Mouse (Mus musculus) retina, embryonic 14.5 days (tissue): Measurements from ENCODE around the gene Hat1.
A peak's percentile ranks its signal among the peaks of the same experiment; 100 is the strongest.

Experiments
- DNase-seq: peaks from one replicate; pipeline ENCODE4 v3.0.0-alpha.2; 2015; ENCODE audit warnings: low spot score

Gene Hat1

DNA sequence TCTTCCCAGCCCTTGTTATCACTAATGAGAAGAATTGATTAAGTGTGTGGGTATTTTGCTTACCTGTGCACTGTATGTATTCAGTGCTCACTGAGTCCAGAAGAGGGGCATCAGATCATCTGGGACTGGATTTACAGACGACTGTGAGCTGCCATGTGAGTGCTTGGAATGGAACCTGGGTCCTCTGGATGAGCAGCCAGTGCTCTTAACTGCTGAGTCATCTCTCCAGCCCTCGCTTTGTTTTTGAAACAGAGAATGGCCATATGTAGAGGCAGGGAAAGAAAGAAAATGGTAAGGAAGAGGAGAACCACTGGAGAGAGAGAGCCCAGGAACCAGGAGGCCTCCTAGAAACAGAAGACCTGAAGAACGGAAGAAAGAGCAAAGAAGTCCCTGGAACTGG is 73.8 kb downstream of the Hat1 start:
- DNase-seq = no peak

DNA sequence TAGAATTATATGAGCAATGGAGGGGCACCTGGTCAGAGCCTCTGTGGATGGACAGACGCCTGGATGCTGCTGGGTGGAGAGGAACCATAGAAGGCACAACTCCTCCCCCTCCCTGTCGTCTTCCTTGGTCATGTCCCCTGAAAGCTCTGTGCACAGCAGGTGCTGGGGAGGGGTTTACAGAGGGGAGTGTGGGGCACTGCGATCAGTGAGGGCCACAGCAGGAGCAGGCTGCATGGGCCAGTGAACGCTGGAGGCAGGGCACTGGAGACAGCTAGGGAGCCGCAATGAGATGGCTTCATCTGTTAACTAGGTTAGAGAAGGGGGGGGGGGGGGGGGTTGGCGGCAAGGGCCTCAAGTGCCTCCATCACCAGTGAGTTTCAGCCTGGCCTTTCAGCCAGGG is 77.3 kb downstream of the Hat1 start:
- peak; percentile 75 for DNase-seq

DNA sequence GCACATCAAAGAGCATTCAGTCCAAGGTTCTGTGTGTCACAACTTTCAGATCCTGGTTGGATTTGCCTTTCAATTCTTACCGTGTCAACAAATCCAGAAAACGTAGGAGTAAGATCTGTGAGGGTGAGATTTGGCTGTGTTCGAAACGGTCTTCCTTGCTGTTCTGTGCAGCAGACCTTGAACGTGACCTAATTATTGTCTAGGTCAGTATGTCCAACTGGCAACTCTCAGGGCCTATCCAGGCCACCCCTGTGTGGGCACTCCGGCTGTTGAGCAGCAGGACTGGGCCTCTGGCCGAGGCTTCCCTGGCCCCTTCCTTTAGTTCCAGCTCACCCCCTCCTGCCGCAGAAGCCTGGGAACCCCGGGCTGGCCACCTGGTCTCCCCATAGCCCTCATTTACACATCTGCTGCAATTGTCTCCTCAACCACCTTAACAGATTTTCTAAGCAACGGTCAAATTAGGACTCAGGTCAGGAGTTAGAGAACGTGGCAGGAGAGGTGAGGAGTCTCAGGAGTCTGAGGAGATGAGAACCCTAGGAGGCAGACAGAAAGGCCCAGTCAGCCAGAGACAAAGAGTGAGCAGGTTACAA is 78.2 kb downstream of the Hat1 start:
- DNase-seq = peak; percentile 76

DNA sequence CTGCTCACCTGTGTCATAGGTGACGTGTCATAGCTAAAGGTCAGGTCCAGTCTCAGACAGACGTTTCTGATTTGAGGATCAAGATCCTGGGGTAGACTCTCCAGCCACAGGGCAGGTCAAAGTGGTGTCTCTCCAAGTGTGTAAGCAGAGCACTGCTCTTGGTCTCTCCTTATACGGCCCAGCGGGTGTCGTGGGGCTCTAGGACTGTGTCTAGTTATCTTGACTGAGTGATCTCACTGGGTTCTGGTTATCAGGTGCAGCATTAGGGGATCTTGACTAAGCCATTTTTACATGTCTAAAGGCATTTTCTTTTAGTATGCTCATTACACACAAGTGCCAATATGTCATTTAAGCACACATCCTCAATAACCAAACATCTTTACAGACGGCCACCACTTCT is 82.3 kb downstream of the Hat1 start:
- no peak for DNase-seq

DNA sequence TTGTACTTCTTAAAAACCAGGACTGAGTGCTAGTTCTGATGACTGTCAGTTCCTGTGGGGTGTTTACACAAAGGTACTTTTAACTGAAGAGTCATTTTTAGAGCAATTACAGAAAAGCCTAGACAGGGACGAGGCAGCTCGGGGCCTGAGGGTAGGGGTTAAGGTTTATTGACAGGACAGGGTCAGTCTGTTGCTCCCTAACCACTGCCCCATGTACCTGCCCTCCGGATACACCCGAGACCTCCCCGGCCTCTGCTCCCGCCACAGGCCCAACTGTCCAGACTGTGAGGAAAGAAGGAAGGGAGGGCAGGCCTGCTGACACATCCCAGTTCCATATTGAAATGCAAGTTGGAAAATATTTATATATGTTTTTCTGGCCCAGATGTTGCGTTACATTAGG is 85.1 kb downstream of the Hat1 start:
- no peak for DNase-seq

DNA sequence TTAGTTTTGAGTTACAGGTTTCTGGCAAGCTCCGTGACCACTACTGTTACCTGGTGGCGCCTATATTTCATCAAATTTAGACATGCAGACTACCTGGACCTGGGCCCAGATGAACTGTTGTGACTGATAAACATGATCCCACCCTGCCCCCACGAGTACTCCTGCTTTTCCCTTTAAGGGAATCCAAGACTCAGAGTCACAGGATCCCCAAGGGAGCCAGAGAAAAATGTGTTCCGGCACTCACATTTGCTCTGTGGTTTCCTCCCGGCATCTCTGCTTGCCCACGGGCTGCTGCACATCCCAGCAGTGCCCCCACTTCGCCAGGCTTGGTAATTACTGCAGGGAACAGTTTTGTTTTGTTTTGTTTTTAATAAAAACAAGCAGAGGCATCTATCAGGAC is 85.6 kb downstream of the Hat1 start:
- DNase-seq = no peak

DNA sequence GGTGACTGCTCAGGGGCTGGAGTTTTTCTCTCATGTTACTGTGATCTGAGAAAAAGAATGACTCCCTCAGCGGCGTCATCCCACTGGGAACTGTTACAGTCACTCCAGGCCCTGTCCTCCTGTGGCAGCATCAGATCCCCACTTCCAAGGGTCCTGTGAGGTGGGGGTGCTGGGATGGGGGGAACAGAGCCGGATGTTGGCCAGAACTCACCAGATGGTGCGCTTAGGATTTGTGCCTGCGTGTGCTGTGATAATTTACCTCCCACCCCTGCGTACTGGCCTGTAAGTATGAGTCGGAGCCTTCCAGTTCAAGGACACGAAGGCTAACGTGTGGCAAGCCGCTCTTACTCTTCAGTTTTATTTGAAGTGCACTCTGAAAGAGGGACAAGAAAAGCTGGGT is 86.6 kb downstream of the Hat1 start:
- DNase-seq = no peak

DNA sequence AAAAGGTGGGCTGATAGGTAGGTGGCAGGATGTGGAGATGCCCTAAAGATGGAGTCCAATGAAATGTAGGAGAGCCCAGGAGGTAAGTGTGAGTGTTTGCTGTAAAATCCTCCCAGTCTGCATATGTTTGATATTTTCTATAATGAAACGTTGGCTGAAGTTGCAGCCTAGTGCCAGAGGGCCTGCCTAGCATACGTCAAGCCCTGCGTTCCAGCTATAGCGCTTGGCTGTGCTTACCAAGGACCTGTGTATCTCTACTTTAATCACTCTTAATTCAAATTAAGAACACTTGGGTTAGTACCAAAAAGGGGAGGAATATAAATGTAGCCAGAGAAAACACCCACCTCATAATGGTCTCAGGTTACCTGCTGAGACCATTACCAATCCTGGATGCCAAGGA is 87.0 kb downstream of the Hat1 start:
- no peak for DNase-seq

DNA sequence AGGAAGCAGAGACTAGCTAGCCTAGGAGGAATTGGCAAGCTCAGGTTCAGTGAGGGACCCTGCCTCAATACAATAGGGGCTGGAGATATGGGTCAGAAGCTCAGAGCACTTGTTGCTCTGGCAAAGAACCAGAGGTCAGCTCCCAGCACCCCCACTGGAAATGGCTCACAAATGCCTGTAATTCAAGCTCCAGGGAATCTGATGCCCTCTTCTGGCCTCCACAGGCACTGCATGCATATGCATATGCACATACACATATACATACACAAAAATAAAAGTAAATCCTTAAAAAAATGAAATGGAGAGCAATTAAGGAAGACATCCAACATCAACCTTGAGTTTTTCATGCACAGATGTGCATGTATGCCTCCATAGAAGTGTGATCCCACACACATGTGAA is 89.0 kb downstream of the Hat1 start:
- DNase-seq = no peak

DNA sequence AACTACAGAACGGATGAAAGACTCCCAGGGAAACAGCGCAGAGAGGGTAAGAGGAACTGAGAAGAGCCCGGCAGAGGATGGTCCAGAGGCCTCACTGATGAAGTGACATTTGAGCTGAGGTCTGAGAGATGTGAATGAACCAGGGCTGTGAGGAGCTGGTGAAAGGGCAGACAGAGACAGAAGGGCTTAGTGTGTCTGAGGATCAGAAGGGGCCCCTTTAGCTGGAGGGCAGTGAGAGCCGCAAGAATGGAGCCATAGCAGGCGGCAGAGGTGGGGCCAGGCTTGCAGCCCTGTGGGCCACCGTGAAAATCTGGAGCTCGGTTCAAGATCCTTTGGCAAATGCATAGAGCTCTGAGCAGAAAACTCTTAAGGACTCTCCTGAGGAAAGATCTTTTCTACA is 91.2 kb downstream of the Hat1 start:
- no peak for DNase-seq

DNA sequence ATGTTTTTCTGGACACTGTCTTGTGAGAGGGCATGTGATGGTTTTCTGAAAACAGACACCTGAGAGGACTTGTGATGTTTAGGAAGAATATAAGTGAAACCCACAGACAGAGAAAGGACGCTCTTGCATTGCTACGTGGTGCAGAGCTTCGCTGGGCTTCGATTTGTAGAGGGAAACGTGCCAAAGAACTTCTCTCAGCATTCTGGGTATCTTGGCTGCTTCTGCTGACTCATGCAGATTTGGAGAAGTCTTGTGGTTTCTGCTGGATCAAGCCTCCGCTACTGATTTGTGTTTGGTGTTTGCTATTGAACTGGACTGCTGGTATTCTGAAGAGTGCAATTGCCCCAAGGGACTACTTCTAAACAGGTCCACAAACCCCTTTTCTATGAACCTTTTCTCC is 93.1 kb downstream of the Hat1 start:
- DNase-seq = no peak

DNA sequence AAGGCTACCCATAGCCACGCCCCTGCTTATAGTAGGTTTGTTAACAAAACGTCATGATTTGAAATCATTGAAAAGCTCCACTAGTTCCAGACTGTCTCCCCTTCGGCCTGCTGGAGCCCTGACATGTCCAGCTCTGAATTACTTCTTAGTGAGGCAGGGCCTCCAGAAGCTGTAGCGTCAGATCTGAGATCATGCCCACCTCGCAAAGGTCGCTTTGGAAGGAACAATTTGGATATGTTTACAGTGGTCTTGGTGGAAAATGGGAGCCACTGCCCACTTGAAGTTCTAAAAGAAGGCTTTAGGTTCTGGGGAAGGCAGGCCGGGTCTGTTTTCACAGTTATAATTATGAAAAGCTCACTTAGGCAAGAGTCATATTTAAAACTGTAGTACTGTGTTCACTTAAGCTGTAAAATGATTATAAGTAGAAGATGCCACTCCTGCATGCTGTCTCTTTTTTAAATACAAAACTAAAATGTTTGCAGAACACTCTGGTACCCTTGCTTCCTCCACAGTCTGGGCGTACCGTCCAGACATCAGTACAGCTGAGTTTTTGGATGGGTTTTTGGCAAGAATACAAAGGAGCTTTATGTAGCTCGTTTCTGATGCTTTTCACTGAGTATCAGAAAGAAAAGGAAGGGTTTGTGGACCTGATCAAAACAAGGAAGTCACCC is 94.4 kb downstream of the Hat1 start:
- no peak for DNase-seq

DNA sequence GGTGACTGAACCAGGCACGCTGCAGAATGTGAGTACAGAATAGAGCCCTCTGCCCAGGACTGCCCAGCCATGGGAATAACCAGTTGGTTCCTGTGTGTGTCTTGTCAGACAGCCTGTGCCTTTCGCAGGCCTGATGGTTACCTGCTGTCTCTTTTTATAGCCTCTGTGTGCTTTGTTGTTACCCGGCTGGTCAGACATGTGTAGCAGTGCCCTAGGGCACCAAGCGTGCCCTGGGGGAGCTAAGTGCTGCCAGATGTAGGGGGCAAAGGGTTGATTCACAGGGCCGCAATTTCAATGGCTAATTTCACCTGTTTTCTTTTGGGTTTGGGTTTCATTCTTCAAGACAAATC is 94.9 kb downstream of the Hat1 start:
- DNase-seq = no peak
